Mouse (Mus musculus) layer of hippocampus, adult 11-12 months (tissue): ENCODE measurements around the gene Clcn5.

ENCODE experiments used
- DNase-seq: peaks from one replicate; pipeline ENCODE4 v3.0.0; 2022; ENCODE audit warnings: low spot score

Gene Clcn5

DNA sequence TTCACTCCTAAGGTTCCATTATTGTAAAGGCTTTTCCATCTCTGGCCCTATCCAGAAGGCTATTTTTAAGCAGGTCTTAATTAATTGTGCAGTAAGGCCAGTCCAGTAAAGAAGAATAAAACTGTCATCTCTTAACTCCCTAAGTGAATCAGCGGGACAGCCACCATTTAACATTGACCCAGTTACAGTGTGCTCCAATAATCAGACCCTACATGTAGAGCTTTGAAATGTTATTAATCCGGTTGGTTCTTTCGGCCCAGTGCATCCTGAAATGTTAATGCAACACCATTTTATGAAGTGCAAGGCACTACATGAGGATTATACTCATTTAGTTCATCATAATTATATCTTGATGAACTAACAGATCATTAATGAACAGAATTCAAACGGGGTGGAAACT, 128.3 kb downstream of the Clcn5 start:
- no peak for DNase-seq

- DNase-seq = peak; percentile 26
These were observed 130.8 kb downstream of the Clcn5 start for GRCm38 (mm10) chrX:7188311-7188807.

- DNase-seq = no peak
These were observed 131.5 kb downstream of the Clcn5 start for GRCm38 (mm10) chrX:7187455-7188310.

GRCm38 (mm10) chrX:7170156-7170555, 149.0 kb downstream of the Clcn5 start:
- no peak for DNase-seq

GRCm38 (mm10) chrX:7168799-7169198, 150.4 kb downstream of the Clcn5 start:
- no peak for DNase-seq

DNA sequence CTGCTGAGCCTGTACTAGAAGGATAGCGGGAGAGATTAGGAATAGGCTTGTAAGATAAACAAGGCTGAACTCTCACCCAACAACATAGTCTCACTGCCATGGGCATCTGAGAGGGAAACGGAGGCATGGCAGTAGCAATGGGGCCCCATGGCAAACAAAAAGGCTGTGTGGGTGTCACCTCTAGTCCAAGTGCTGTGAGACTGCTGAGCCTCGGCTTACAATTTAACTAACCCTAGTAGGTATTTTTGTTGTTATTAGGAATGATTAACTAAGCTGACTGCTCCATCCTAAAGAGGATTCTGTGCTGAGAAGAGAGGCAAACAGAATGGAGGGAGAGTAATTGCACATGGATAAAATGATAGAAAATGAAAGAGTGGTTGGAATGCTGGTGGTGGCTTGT, 161.2 kb downstream of the Clcn5 start:
- no peak for DNase-seq

DNA sequence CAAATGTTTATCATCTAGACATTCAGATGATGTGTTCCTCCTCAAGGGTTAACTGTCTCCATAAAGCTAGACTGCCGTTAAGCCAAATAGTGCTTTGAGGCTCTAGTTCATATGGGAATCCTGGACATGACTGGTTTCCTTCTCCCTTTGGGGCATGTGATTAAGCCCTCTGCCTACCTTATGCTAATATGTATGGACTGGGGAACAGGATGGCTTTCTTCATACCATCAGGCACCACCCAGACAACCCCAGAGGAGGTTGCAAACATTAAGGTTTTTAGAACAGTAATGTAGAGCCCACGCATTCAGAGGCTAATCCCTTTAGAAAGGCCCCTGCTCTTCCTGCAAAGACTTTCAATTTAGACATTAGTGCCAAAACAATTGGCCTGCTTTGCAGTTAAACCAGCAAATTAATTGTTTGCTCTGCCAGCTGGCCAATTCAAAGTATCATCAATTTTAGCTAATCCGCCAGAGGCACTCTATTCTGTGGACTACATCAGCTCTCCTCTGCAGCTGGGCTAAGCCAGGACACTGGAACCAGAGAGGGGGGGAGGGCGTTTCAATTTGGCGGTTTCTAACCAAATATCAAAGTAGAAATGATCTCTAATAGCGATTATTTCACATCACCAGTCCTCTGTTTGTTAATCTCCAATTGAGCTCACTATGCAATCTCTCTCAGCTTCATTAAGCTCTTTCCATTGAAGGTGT, 163.0 kb downstream of the Clcn5 start:
- no peak for DNase-seq

GRCm38 (mm10) chrX:7150129-7150528, 169.0 kb downstream of the Clcn5 start:
- no peak for DNase-seq

DNA sequence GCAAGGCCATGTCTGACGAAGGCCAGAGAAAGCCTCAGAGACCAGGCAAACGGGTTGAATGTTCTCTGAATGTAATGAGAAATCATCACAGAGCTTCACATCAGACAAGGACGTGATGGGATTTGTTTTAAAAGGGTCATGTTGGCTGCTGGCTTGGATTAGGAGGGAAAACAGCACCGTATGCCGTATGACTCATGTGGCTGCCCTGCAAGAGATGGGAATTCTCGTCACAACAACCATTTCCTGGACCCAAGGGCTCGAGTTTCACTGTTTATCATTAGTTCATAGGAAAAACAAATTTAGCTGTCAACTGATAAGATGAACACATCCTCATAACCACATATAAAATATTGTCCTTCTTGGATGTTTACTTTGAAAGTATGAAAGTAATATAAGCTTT, 173.0 kb downstream of the Clcn5 start:
- no peak for DNase-seq

DNA sequence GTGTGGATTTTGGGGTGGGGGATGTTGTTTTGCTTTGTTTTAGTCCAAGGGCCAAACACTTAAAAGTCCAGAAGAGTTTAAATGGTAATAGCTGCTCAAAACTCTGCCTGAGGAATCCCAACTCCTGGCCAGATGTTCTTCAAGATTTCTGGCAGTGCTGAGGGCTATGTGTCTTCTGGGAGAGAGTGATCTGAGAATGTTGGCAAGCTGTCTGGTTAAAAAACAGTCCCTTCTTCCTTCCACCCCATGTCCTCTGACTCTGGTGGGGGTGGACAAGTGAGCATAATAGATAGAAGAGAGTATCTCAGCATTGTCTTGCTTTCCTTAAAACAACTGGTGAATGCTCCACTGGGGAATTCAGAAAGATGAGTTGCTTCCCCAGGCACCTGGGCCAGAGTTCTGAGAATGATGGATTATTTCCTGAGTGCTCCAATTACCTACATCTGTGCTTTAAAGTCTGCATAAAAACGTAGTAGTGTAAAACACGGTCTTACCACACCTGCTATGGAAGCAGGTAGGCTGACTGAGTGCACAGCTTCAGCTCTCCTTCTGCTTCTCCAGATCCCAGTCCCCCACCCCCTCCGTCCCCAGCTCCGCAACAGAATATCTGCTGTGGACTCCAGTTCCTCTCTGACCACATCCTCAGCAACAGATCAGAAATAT, 197.4 kb downstream of the Clcn5 start:
- DNase-seq = no peak

GRCm38 (mm10) chrX:7114885-7115284, 204.3 kb downstream of the Clcn5 start:
- peak; percentile 4 for DNase-seq
